Mouse (Mus musculus) heart, adult 2 months (tissue): ENCODE measurements around the gene Acer3. TPM values are rescaled to one million over a fixed set of nuclear protein-coding genes. Genes with fewer than 3 reads are reported as not detected.

Source experiments
- DNase-seq, 2 experiments: peaks; one replicate each; pipeline ENCODE4 v3.0.0; 2021
- H3K27ac ChIP-seq: fragments of 200-600 bp; 2 replicates; pipeline ENCODE4 v1.8.1; 2022
- H3K27me3 ChIP-seq: fragments of 200-500 bp; 2 replicates; pipeline ENCODE4 v1.6.1; 2012; ENCODE audit warnings: mild to moderate bottlenecking, low read length, inconsistent platforms, mixed read lengths; ENCODE audit not compliant: control insufficient read depth, insufficient read depth
- H3K36me3 ChIP-seq: fragments of 200-500 bp; 2 replicates; pipeline ENCODE4 v1.6.1; 2012; ENCODE audit warnings: low read length, inconsistent platforms; ENCODE audit not compliant: control insufficient read depth, insufficient read depth
- H3K4me1 ChIP-seq: fragments of 200-500 bp; 2 replicates; pipeline ENCODE4 v1.6.1; 2011; ENCODE audit warnings: low read length; ENCODE audit not compliant: control insufficient read depth, insufficient read depth
- H3K4me3 ChIP-seq: fragments of 200-600 bp; 2 replicates; pipeline ENCODE4 v1.8.1; 2022
- H3K79me2 ChIP-seq: fragments of 200-500 bp; replicated peaks from 2 replicates; pipeline ENCODE4 v1.6.1; 2012; ENCODE audit warnings: mild to moderate bottlenecking, inconsistent platforms, low read length, moderate library complexity, mixed read lengths; ENCODE audit not compliant: control insufficient read depth, insufficient read depth
- H3K9ac ChIP-seq: fragments of 200-500 bp; 2 replicates; pipeline ENCODE4 v1.6.1; 2012; ENCODE audit warnings: low read depth, mild to moderate bottlenecking, control low read depth, inconsistent platforms, low read length, mixed read lengths
- CTCF ChIP-seq: fragments of 200-600 bp; IDR thresholded peaks from 2 replicates; pipeline ENCODE4 v1.8.1; 2022; ENCODE audit warnings: antibody characterized with exemption, mild to moderate bottlenecking, moderate library complexity
- EP300 ChIP-seq: fragments of 200-500 bp; IDR thresholded peaks from 2 replicates; pipeline ENCODE4 v1.6.1; 2011; ENCODE audit warnings: low read depth, low read length, control low read depth; ENCODE audit not compliant: insufficient read depth
- POLR2A ChIP-seq: fragments of 200-500 bp; IDR thresholded peaks from 2 replicates; pipeline ENCODE4 v1.6.1; 2011; ENCODE audit warnings: mild to moderate bottlenecking, low read depth, low read length, control low read depth; ENCODE audit not compliant: insufficient read depth
- WGBS: fragments of 180-500 bp; shearing (Covaris S2); methylation state at CpG from one replicate; pipeline ENCODE4 v1.1.7; 2018; 5-methylcytosine and 5-hydroxymethylcytosine counted together
- intact Hi-C: fragments of 180-260 bp; cut with DNase I; formaldehyde crosslinking; loops from one replicate; pipeline ENCODE4 v1.15.1; 2025
- polyA plus RNA-seq: library from polyadenylated mRNA; depleted of rRNA; stranded (reverse); fragments of >200 nt; gene quantifications from 2 replicates; pipeline ENCODE4 v1.2.3, GENCODE M21; 2012; rRNA removed
- total RNA-seq, 2 experiments: library from RNA; stranded (reverse); gene quantifications; 2 replicates each; pipeline ENCODE4 v1.2.3; 2021

The Acer3 gene
- total and polyA plus RNA-seq, 3 experiments: 5.5 to 13.2 (median 11.0) TPM

DNA sequence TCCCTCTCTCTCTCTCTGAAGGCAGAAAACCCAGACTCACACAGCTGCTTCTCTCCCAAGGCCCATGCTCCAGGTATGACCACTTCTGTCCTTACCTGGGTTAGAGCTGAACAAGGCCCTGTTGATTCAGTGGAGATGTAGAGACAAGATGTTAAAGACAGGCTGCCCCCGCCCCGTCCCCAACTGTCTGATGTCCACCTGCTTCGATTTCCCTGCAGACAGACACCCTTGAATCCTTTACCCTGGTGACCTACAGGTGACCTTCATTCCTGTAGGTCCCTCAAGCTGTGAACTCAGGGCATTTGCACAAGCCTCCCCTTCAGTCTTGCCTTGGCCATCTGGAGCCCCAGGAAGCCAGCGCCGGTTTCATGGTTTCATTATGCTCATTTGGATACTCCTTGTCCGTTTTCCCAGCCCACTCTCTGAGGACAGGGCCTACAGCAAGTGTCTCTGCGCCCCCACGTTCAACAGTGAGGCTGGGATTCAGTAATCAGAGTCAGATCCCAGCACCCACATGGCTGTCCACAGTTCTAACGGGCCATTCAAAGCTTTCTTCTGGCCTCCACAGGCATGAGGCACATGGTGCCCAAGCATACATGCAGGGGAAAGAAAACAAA lies 156.5 kb downstream of the Acer3 start:
- 76% methylated on average over 9 of the region's 9 CpGs for WGBS
- no peak overlapping the region; the same call in 1 of the 2 replicates for H3K27ac ChIP-seq
- no peaks in the 10 kb centered on the region for H3K27me3 ChIP-seq
- H3K79me2 ChIP-seq: no peaks in the 10 kb centered on the region
- H3K9ac ChIP-seq: no peak overlapping the region
- DNase-seq: no peak
- no peaks in the 10 kb centered on the region for H3K36me3 ChIP-seq
- intact Hi-C loops: no loop called here
- H3K4me1 ChIP-seq: peaks cover 6% of the 10 kb centered on the region
- H3K4me3 ChIP-seq: no peak overlapping the region
- no peak for TF ChIP-seq POLR2A
- TF ChIP-seq EP300: no peak
- no peak for TF ChIP-seq CTCF

- TF ChIP-seq CTCF (no peak), EP300 (no peak), POLR2A (no peak)
- Histone ChIP-seq H3K4me3 (no peak overlapping the region), H3K27me3 (no peaks in the 10 kb centered on the region), H3K79me2 (no peaks in the 10 kb centered on the region), H3K36me3 (no peaks in the 10 kb centered on the region), H3K9ac (no peak overlapping the region), H3K27ac (no peak overlapping the region), H3K4me1 (peaks cover 6% of the 10 kb centered on the region)
- intact Hi-C loops: no loop called here
- 53% methylated on average over 3 of the region's 3 CpGs for WGBS
- no peak for DNase-seq
Measured at GRCm38 (mm10) chr7:98163700-98164099, 157.3 kb downstream of the Acer3 start.

DNA sequence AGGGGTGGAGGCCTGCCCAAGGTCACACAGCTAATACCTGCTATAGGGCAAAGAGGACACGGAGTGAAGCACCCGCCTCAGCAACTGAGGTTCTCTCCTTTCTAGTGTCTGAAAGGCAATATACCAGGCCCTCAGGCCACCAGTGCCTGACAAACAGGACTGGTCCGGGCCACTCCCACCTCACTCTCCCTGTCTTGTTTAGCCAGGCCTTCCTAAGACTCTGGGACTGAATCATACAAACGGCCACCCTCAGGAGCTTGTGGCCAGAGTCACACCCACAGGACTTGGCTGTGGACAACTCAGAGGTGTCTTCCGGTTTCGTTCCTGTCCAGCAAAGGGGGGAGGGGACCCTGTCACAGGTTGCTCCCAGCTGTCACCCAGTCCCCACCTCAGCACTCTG lies 158.8 kb downstream of the Acer3 start:
- no peak overlapping the region for H3K4me3 ChIP-seq
- H3K4me1 ChIP-seq: peaks cover 6% of the 10 kb centered on the region
- no peak for DNase-seq
- H3K9ac ChIP-seq: no peak overlapping the region
- intact Hi-C loops: no loop called here
- TF ChIP-seq EP300: no peak
- no peak for TF ChIP-seq POLR2A
- TF ChIP-seq CTCF: no peak
- no peaks in the 10 kb centered on the region for H3K36me3 ChIP-seq
- no peak overlapping the region for H3K27ac ChIP-seq
- WGBS: 70% methylated on average over 6 of the region's 6 CpGs
- H3K79me2 ChIP-seq: no peaks in the 10 kb centered on the region
- H3K27me3 ChIP-seq: no peaks in the 10 kb centered on the region

- no peak for DNase-seq
- no peak overlapping the region for H3K4me3 ChIP-seq
- H3K4me1 ChIP-seq: peaks cover 10% of the 10 kb centered on the region
- H3K27me3 ChIP-seq: no peaks in the 10 kb centered on the region
- no peaks in the 10 kb centered on the region for H3K79me2 ChIP-seq
- intact Hi-C loops: no loop called here
- no peak overlapping the region for H3K9ac ChIP-seq
- TF ChIP-seq CTCF: no peak
- TF ChIP-seq POLR2A: no peak
- no peak for TF ChIP-seq EP300
- WGBS: 34% methylated on average over 8 of the region's 8 CpGs
- H3K36me3 ChIP-seq: no peaks in the 10 kb centered on the region
- no peak overlapping the region for H3K27ac ChIP-seq
Measured at GRCm38 (mm10) chr7:98160041-98160740, 160.8 kb downstream of the Acer3 start.

DNA sequence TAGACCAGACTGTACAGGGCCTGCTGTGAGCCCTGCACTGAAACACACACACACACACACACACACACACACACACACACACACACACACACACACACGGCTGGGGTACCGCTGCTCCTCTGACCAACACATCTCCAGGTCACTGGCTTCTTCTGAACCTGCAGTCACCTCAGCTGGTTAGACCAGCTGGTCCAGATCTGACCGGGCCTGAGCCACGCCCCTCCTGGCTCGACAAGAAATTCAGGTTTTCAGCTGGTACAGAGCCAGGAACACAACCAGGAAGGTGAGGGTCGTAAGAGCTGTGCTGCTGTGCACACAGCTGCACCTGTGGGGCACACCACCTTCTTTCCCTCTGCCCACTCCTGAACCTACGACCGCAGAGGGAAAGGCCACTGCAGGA lies 162.5 kb downstream of the Acer3 start:
- 78% methylated on average over 7 of the region's 8 CpGs for WGBS
- Histone ChIP-seq H3K27ac (no peak overlapping the region), H3K4me3 (no peak overlapping the region), H3K79me2 (no peaks in the 10 kb centered on the region), H3K27me3 (no peaks in the 10 kb centered on the region), H3K4me1 (peaks cover 10% of the 10 kb centered on the region), H3K9ac (no peak overlapping the region), H3K36me3 (no peaks in the 10 kb centered on the region)
- intact Hi-C loops: loop anchor here (10.0 kb wide), 1 partner anchor 276 kb away; no protein-coding TSS in a partner anchor
- DNase-seq: no peak
- TF ChIP-seq POLR2A (no peak), EP300 (no peak), CTCF (no peak)

DNA sequence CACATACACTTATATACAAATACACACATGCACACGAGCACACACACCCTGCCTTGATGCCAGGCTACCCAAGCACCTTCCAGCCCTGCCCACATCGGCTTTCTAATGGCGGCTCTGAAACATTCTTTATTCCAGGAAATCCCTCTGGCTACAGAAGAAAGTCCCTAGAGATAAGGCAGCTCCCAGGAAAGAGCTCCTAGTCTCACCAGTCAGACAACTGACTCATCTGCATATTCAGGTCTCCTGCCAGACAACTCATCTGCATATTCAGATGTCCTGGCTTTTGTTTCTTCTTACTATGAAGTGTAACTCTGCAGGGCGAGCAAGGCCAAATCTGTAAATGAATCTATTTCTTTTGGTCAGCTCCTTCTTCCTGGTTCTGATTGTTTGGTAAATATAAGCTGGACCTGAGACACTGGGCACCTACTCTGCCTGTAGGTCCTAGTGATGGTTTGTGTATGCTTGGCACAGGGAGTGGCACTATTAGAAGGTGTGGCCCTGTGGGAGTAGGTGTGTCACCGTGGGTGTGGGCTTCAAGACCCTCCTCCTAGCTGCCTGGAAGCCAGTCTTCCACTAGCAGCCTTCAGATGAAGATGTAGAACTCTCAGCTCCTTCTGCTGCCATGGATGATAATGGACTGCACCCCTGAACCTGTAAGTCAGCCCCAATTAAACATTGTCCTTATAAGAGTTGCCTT lies 163.2 kb downstream of the Acer3 start:
- H3K9ac ChIP-seq: no peak overlapping the region
- H3K27me3 ChIP-seq: no peaks in the 10 kb centered on the region
- no peak for TF ChIP-seq POLR2A
- no peak for TF ChIP-seq EP300
- no peak for TF ChIP-seq CTCF
- peaks cover 12% of the 10 kb centered on the region for H3K4me1 ChIP-seq
- no peak overlapping the region for H3K4me3 ChIP-seq
- no peaks in the 10 kb centered on the region for H3K79me2 ChIP-seq
- intact Hi-C loops: loop anchor here (10.0 kb wide), 1 partner anchor 277 kb away; no protein-coding TSS in a partner anchor
- no peak overlapping the region for H3K27ac ChIP-seq
- WGBS: 65% methylated on average over 5 of the region's 5 CpGs
- no peaks in the 10 kb centered on the region for H3K36me3 ChIP-seq
- DNase-seq: no peak

Other genes with a start within 250 kb of the Acer3 start
- 1 to 10 TPM; 4.5 to 5.9 TPM for gene Myo7a, start 201.7 kb downstream of the Acer3 start, total RNA-seq
- gene Myo7a, start 201.7 kb downstream of the Acer3 start, polyA plus RNA-seq: 7.1 and 10.8 TPM in 2 replicates
- under 1 TPM in 1 of 2 experiments, not detected in 1; 0.14 TPM for gene Omp, start 175.7 kb downstream of the Acer3 start, total RNA-seq
- gene Omp, start 175.7 kb downstream of the Acer3 start, polyA plus RNA-seq: 0.06 TPM in 1 of 2 replicates, not detected in the other
- gene Capn5, start 142.9 kb downstream of the Acer3 start, total RNA-seq: 1 to 10 TPM; 1.8 to 2.4 TPM
- 3.7 and 4.6 TPM in 2 replicates for gene Capn5, start 142.9 kb downstream of the Acer3 start, polyA plus RNA-seq
- gene B3gnt6, start 121.7 kb downstream of the Acer3 start, total RNA-seq: not detected
- 0.06 TPM in 1 of 2 replicates, not detected in the other for gene B3gnt6, start 121.7 kb downstream of the Acer3 start, polyA plus RNA-seq
- gene Tsku, start 40.1 kb upstream of the Acer3 start, total RNA-seq: 1 to 10 TPM; 2.2 to 2.5 TPM
- gene Tsku, start 40.1 kb upstream of the Acer3 start, polyA plus RNA-seq: 4.9 and 5.9 TPM in 2 replicates
- under 1 TPM in 1 of 2 experiments, not detected in 1; 0.21 TPM for gene Gucy2d, start 119.2 kb upstream of the Acer3 start, total RNA-seq
- gene Gucy2d, start 119.2 kb upstream of the Acer3 start, polyA plus RNA-seq: 0.20 TPM in 1 of 2 replicates, not detected in the other
- 10 to 100 TPM; 13.6 to 13.7 TPM for gene Lrrc32, start 168.1 kb upstream of the Acer3 start, total RNA-seq
- 14.5 and 21.9 TPM in 2 replicates for gene Lrrc32, start 168.1 kb upstream of the Acer3 start, polyA plus RNA-seq